Mouse (Mus musculus) intestine, postnatal 0 days (tissue): ENCODE data around the gene Dlk1. TPM values are rescaled to one million over a fixed set of nuclear protein-coding genes. Genes with fewer than 3 reads are reported as not detected.

ENCODE experiments used
- ATAC-seq: fragments of 200-750 bp; cut with Nextera tagmentation; 2 replicates; pipeline ENCODE4 v1.8.0; 2017; ENCODE audit warnings: mild to moderate bottlenecking, moderate TSS enrichment, moderate library complexity
- H3K27ac ChIP-seq: fragments of 300-500 bp; sonication (generic); 2 replicates; pipeline ENCODE4 v1.5.1; 2014; ENCODE audit warnings: mild to moderate bottlenecking, low read depth, low read length, moderate library complexity
- H3K27me3 ChIP-seq: fragments of 300-500 bp; sonication (generic); replicated peaks from 2 replicates; pipeline ENCODE4 v1.6.1; 2014; ENCODE audit warnings: low read length, mixed read lengths; ENCODE audit not compliant: control insufficient read depth, insufficient read depth
- H3K36me3 ChIP-seq: fragments of 300-500 bp; sonication (generic); 2 replicates; pipeline ENCODE4 v1.6.1; 2014; ENCODE audit warnings: mild to moderate bottlenecking, moderate library complexity; ENCODE audit not compliant: control insufficient read depth, insufficient read depth
- H3K4me1 ChIP-seq: fragments of 300-500 bp; sonication (generic); replicated peaks from 2 replicates; pipeline ENCODE4 v1.6.1; 2014; ENCODE audit warnings: antibody characterized with exemption, low read length, mixed read lengths; ENCODE audit not compliant: control insufficient read depth, insufficient read depth
- H3K4me2 ChIP-seq: fragments of 300-500 bp; sonication (generic); replicated peaks from 2 replicates; pipeline ENCODE4 v1.6.1; 2014; ENCODE audit warnings: low read depth, mild to moderate bottlenecking, moderate library complexity
- H3K4me3 ChIP-seq: fragments of 300-500 bp; sonication (generic); 2 replicates; pipeline ENCODE4 v1.5.1; 2014; ENCODE audit warnings: low read depth, low read length
- H3K9ac ChIP-seq: fragments of 300-500 bp; sonication (generic); 2 replicates; pipeline ENCODE4 v1.6.1; 2014; ENCODE audit warnings: mild to moderate bottlenecking, low read depth, low read length
- H3K9me3 ChIP-seq: fragments of 300-500 bp; sonication (generic); 2 replicates; pipeline ENCODE4 v1.6.1; 2016; ENCODE audit warnings: mixed run types; ENCODE audit not compliant: control insufficient read depth
- CTCF ChIP-seq: sonication (generic); IDR thresholded peaks from 2 replicates; pipeline ENCODE4 v1.5.1; 2016; ENCODE audit warnings: low read depth, mild to moderate bottlenecking, control low read depth, antibody characterized with exemption, moderate library complexity
- WGBS: fragments of 180-500 bp; shearing (Covaris S2); extraction: QIAGEN DNeasy Blood & Tissue Kit; methylation state at CpG from one replicate; pipeline ENCODE4 v1.1.7; 2014; 5-methylcytosine and 5-hydroxymethylcytosine counted together
- polyA plus RNA-seq: library from polyadenylated mRNA; unstranded; fragments of >200 nt; fragmentation: Nextera tagmentation; extraction: Ambion mirVana; gene quantifications from 2 replicates; pipeline ENCODE4 v1.2.1, GENCODE M21; 2015

The Dlk1 gene
- polyA plus RNA-seq, 1 experiment from 2014 or later = 73.6 TPM

- WGBS = 44% methylated on average over 4 of the region's 4 CpGs
- no peak overlapping the region for H3K4me3 ChIP-seq
- H3K9me3 ChIP-seq = no peaks in the 10 kb centered on the region
- H3K4me2 ChIP-seq = no peak overlapping the region
- H3K27ac ChIP-seq = no peak overlapping the region
- H3K9ac ChIP-seq = no peak overlapping the region
- H3K4me1 ChIP-seq = no peaks in the 10 kb centered on the region
- no peak for ATAC-seq
- H3K36me3 ChIP-seq = no peaks in the 10 kb centered on the region
- TF ChIP-seq CTCF = no peak
- H3K27me3 ChIP-seq = no peaks in the 10 kb centered on the region
Measured at GRCm38 (mm10) chr12:109500992-109501391, 48.4 kb downstream of the Dlk1 start.

GRCm38 (mm10) chr12:109502360-109503040 lies 49.9 kb downstream of the Dlk1 start:
- Histone ChIP-seq H3K27me3 (no peaks in the 10 kb centered on the region), H3K36me3 (no peaks in the 10 kb centered on the region), H3K9ac (no peak overlapping the region), H3K4me2 (no peak overlapping the region), H3K4me1 (no peaks in the 10 kb centered on the region), H3K27ac (no peak overlapping the region), H3K4me3 (no peak overlapping the region), H3K9me3 (no peaks in the 10 kb centered on the region)
- 83% methylated on average over 6 of the region's 6 CpGs for WGBS
- TF ChIP-seq CTCF = no peak
- no peak for ATAC-seq

GRCm38 (mm10) chr12:109507693-109508092 lies 55.1 kb downstream of the Dlk1 start:
- H3K27me3 ChIP-seq = no peaks in the 10 kb centered on the region
- no peak for ATAC-seq
- TF ChIP-seq CTCF = no peak
- H3K9ac ChIP-seq = no peak overlapping the region
- H3K36me3 ChIP-seq = no peaks in the 10 kb centered on the region
- H3K27ac ChIP-seq = no peak overlapping the region
- H3K4me3 ChIP-seq = no peak overlapping the region
- H3K9me3 ChIP-seq = no peaks in the 10 kb centered on the region
- H3K4me1 ChIP-seq = peaks cover 3% of the 10 kb centered on the region; the same call in 1 of the 2 replicates
- H3K4me2 ChIP-seq = no peak overlapping the region
- 82% methylated on average over 11 of the region's 11 CpGs for WGBS

GRCm38 (mm10) chr12:109508495-109509454 lies 56.2 kb downstream of the Dlk1 start:
- Histone ChIP-seq H3K9ac (no peak overlapping the region), H3K4me1 (peaks cover 11% of the 10 kb centered on the region; the same call in 1 of the 2 replicates), H3K4me3 (no peak overlapping the region), H3K27me3 (no peaks in the 10 kb centered on the region), H3K36me3 (no peaks in the 10 kb centered on the region), H3K9me3 (no peaks in the 10 kb centered on the region), H3K4me2 (no peak overlapping the region), H3K27ac (no peak overlapping the region)
- WGBS = 51% methylated on average over 20 of the region's 20 CpGs
- TF ChIP-seq CTCF = no peak
- no peak for ATAC-seq

- Histone ChIP-seq H3K27ac (no peak overlapping the region), H3K4me2 (no peak overlapping the region), H3K9me3 (no peaks in the 10 kb centered on the region), H3K9ac (no peak overlapping the region), H3K36me3 (no peaks in the 10 kb centered on the region), H3K27me3 (no peaks in the 10 kb centered on the region), H3K4me1 (peaks cover 11% of the 10 kb centered on the region; the same call in 1 of the 2 replicates), H3K4me3 (no peak overlapping the region)
- WGBS = 50% methylated on average over 9 of the region's 9 CpGs
- peak; percentile 53 for ATAC-seq
- TF ChIP-seq CTCF = no peak
Measured at GRCm38 (mm10) chr12:109509531-109510137, 57.0 kb downstream of the Dlk1 start.

GRCm38 (mm10) chr12:109510247-109510646 lies 57.6 kb downstream of the Dlk1 start:
- Histone ChIP-seq H3K27ac (no peak overlapping the region), H3K4me1 (peaks cover 11% of the 10 kb centered on the region; the same call in 1 of the 2 replicates), H3K4me3 (no peak overlapping the region), H3K9me3 (no peaks in the 10 kb centered on the region), H3K4me2 (no peak overlapping the region), H3K9ac (no peak overlapping the region), H3K27me3 (no peaks in the 10 kb centered on the region), H3K36me3 (no peaks in the 10 kb centered on the region)
- ATAC-seq = no peak
- TF ChIP-seq CTCF = no peak
- 62% methylated on average over 8 of the region's 8 CpGs for WGBS
